Mouse (Mus musculus) liver, embryonic 14.5 days (tissue): ENCODE data around the gene Emx1.

Experiments
- CTCF ChIP-seq: IDR thresholded peaks from 2 replicates; pipeline ENCODE4 v1.5.1; 2016; ENCODE audit warnings: antibody characterized with exemption, low read depth, control low read depth
- EP300 ChIP-seq: IDR thresholded peaks from 2 replicates; pipeline ENCODE4 v1.6.1; 2016; ENCODE audit warnings: antibody characterized with exemption, low read depth

- TF ChIP-seq CTCF (no peak), EP300 (no peak)
Measured at GRCm38 (mm10) chr6:85165440-85165921, 21.8 kb upstream of the Emx1 start.
